Mouse (Mus musculus) MEL (cell line): ENCODE data around the gene Zwilch.

Experiments used
- MAFK ChIP-seq: IDR thresholded peaks from 2 replicates; pipeline ENCODE4 v1.6.1; 2011; ENCODE audit warnings: low read depth, mild to moderate bottlenecking, low read length, improper control_type of control experiment, borderline replicate concordance
- SMC3 ChIP-seq: IDR thresholded peaks from 2 replicates; pipeline ENCODE4 v1.6.1; 2011; ENCODE audit warnings: low read depth, low read length, improper control_type of control experiment
- TCF12 ChIP-seq: IDR thresholded peaks from 2 replicates; pipeline ENCODE4 v1.6.1; 2014; ENCODE audit warnings: low read depth, mild to moderate bottlenecking, inconsistent platforms, low read length, improper control_type of control experiment, moderate library complexity
- USF1 ChIP-seq: IDR thresholded peaks from 2 replicates; pipeline ENCODE4 v1.6.1; 2014; ENCODE audit warnings: low read depth, mild to moderate bottlenecking, inconsistent platforms, low read length, improper control_type of control experiment, moderate library complexity
- ZKSCAN1 ChIP-seq: IDR thresholded peaks from 2 replicates; pipeline ENCODE4 v1.6.1; 2012; ENCODE audit warnings: low read depth, mild to moderate bottlenecking, inconsistent platforms, low read length, improper control_type of control experiment, moderate library complexity

GRCm38 (mm10) chr9:64198068-64198762 lies 25.3 kb upstream of the Zwilch start:
- TF ChIP-seq ZKSCAN1 (no peak), SMC3 (no peak), MAFK (no peak), USF1 (no peak), TCF12 (no peak)
